Mouse (Mus musculus): ENCODE data around the gene Mrps18b. TPM values are rescaled to one million over a fixed set of nuclear protein-coding genes. Genes with fewer than 3 reads are reported as not detected.

Gene Mrps18b
- polyA plus RNA-seq, 1 experiment: 69.7 TPM

DNA sequence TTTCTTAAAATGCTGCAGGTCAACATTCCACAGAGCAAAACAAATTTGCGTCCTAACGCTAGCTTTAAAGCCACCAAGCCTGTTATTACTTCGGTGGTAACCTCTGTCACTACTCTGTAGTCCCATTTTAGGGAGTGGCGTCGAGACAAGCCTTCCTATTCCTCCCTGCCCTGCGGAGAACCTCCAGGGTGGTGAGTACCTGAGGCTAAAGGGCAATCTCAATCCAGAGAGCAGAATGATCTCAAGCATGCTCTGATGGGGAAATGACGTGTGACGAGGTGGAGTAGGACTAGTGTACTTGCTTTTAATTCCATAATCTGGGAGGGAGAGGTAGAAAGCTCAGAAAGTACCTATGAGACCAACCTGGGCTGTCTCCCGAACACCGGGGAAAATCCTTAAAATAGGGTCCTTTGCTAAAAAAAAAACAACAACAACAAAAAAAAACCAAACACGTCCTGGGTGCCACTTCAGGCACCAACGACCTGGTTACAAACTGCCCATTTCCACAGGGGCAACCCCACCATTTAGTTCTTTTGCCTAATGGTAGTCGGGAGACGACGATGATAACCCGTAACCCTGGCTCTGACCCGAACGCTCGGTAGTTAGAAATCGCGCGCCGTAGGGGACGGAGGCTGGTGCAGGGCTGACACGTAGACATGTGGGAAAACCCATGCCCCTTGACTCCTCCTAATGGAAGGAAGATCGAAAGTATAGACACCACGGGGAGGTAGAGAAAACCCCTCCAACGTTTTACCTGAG is 472 bp downstream of the Mrps18b start:
- H3K27me3 ChIP-seq (ENCODE audit: control insufficient read depth, insufficient read depth, low read length): no peaks in the 10 kb centered on the region
- no peak for TF ChIP-seq POLR2A (IDR thresholded peaks at IDR 0.05; ENCODE audit: control insufficient read depth, extremely low read depth, insufficient read depth, low read length, poor library complexity)
- TF ChIP-seq CTCF (IDR thresholded peaks at IDR 0.05; ENCODE audit: borderline replicate concordance, control insufficient read depth, extremely low read depth, insufficient read depth, low read length, poor library complexity): no peak
- peaks cover 10% of the 10 kb centered on the region for H3K4me1 ChIP-seq (replicated peaks; ENCODE audit: control insufficient read depth, insufficient read depth, low read length)
- peak overlapping the region; percentile 45; the same call in 1 of the 2 replicates for H3K27ac ChIP-seq (ENCODE audit: control insufficient read depth, insufficient read depth, low read length)
- 2% methylated on average over 28 of the region's 28 CpGs for WGBS
- peaks cover 10% of the 10 kb centered on the region for H3K36me3 ChIP-seq (ENCODE audit: control insufficient read depth, insufficient read depth, low read length)
- H3K4me3 ChIP-seq (ENCODE audit: control insufficient read depth, insufficient read depth, low read length): peak overlapping the region; percentile 50
- DNase-seq: no peak

DNA sequence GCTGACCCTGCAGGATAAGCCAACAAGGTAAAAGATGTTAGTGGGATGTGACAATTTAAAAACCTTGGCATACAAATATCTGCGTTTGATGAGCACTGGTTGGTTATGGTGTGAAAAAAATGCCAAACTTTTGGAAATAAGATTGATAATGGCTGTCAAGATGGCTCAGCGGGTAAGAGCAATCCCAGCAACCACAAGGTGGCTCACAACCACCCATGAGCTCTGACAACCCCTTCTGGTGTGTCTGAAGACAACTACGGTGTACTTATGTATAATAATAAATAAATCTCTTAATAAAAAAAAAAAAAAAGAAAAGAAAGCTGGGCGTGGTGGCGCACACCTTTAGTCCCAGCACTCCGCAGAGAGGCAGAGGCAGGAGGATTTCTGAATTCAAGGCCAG is 1.2 kb downstream of the Mrps18b start:
- no peaks in the 10 kb centered on the region for H3K27me3 ChIP-seq (ENCODE audit: control insufficient read depth, insufficient read depth, low read length)
- peaks cover 13% of the 10 kb centered on the region for H3K4me1 ChIP-seq (replicated peaks; ENCODE audit: control insufficient read depth, insufficient read depth, low read length)
- DNase-seq: no peak
- WGBS: 74% methylated on average over 6 of the region's 6 CpGs
- peaks cover 10% of the 10 kb centered on the region for H3K36me3 ChIP-seq (ENCODE audit: control insufficient read depth, insufficient read depth, low read length)
- no peak overlapping the region for H3K4me3 ChIP-seq (ENCODE audit: control insufficient read depth, insufficient read depth, low read length)
- no peak overlapping the region for H3K27ac ChIP-seq (ENCODE audit: control insufficient read depth, insufficient read depth, low read length)
- TF ChIP-seq CTCF (IDR thresholded peaks at IDR 0.05; ENCODE audit: borderline replicate concordance, control insufficient read depth, extremely low read depth, insufficient read depth, low read length, poor library complexity): no peak

DNA sequence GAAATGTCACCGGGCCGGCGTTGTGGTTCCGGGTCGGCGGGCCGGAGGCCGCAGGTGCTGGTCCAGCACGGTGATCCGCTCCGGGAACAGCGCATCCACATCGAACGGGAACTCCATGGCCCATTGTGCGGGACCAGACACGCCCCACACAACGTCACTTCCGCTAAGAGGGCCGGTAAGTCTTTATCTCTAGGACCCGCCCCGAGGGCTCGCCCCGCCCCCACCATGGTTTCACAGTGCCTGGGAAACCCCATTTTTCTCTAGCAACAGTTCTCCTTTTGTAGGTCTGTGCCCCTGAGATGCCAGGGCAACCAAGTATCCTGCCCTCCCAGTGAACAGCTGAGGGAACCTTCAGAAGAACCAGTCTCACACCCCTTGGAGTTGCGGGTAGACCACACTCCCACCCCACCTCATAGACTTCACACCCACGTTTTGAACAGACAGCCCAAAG is 6.2 kb downstream of the Mrps18b start, which contains the start of gene Atat1:
TSS of gene Atat1 (minus strand) at position 157 of the 451 bp plus-strand sequence.
- WGBS: 1% methylated on average over 25 of the region's 25 CpGs
- peak; percentile 95 for DNase-seq
- no peaks in the 10 kb centered on the region for H3K36me3 ChIP-seq (ENCODE audit: control insufficient read depth, insufficient read depth, low read length)
- peak within 1 kb of the TSS; percentile 83 for H3K27ac ChIP-seq (ENCODE audit: control insufficient read depth, insufficient read depth, low read length)
- no peaks in the 10 kb centered on the region for H3K27me3 ChIP-seq (ENCODE audit: control insufficient read depth, insufficient read depth, low read length)
- H3K4me1 ChIP-seq (replicated peaks; ENCODE audit: control insufficient read depth, insufficient read depth, low read length): peaks cover 11% of the 10 kb centered on the region
- H3K4me3 ChIP-seq (ENCODE audit: control insufficient read depth, insufficient read depth, low read length): peak within 1 kb of the TSS; percentile 76
- TF ChIP-seq POLR2A (IDR thresholded peaks at IDR 0.05; ENCODE audit: control insufficient read depth, extremely low read depth, insufficient read depth, low read length, poor library complexity) (no peak), CTCF (IDR thresholded peaks at IDR 0.05; ENCODE audit: borderline replicate concordance, control insufficient read depth, extremely low read depth, insufficient read depth, low read length, poor library complexity) (no peak)

DNA sequence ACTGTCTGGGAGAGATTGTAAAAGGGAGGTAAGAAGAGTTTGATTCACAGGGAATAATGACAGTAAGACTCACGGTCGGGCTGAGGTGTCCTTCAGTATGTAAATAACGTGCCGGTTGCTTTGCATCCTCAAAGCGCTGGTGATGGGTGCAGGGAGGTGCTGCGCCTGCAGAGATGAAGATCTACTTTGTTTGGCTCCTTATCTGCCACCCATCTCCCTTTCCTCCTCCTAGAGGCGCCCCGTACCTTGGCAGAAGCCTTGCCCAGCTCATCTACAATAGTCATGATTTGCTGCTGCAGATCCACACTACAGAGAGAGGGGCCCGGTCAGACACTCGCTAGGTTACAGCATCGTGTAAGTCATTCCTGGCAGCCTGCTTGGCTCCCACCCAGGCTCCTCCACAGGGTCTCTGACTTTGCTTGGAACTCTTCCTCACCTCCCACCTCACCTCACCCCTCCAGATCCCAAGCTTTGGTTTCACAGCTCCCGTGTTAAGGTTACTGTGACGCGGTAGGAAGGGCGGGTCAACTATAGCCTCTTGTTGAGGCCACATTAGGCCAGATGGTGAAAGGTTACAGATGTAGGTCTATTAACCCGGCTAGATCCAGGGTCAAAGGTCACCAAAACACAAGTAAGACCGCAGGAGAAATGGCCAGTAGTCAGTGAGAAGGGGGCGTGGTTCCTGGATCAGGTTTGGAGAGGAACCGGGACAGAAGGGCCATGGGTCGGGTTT is 6.8 kb downstream of the Mrps18b start:
- no peak overlapping the region for H3K27ac ChIP-seq (ENCODE audit: control insufficient read depth, insufficient read depth, low read length)
- no peaks in the 10 kb centered on the region for H3K36me3 ChIP-seq (ENCODE audit: control insufficient read depth, insufficient read depth, low read length)
- TF ChIP-seq POLR2A (IDR thresholded peaks at IDR 0.05; ENCODE audit: control insufficient read depth, extremely low read depth, insufficient read depth, low read length, poor library complexity) (no peak), CTCF (IDR thresholded peaks at IDR 0.05; ENCODE audit: borderline replicate concordance, control insufficient read depth, extremely low read depth, insufficient read depth, low read length, poor library complexity) (no peak)
- H3K27me3 ChIP-seq (ENCODE audit: control insufficient read depth, insufficient read depth, low read length): no peaks in the 10 kb centered on the region
- H3K4me1 ChIP-seq (replicated peaks; ENCODE audit: control insufficient read depth, insufficient read depth, low read length): peaks cover 12% of the 10 kb centered on the region
- no peak for DNase-seq
- WGBS: 27% methylated on average over 20 of the region's 20 CpGs
- peak overlapping the region; percentile 76 for H3K4me3 ChIP-seq (ENCODE audit: control insufficient read depth, insufficient read depth, low read length)

GRCm38 (mm10) chr17:35907609-35908008 is 8.6 kb downstream of the Mrps18b start:
- Histone ChIP-seq H3K27ac (ENCODE audit: control insufficient read depth, insufficient read depth, low read length) (no peak overlapping the region), H3K27me3 (ENCODE audit: control insufficient read depth, insufficient read depth, low read length) (no peaks in the 10 kb centered on the region), H3K4me1 (replicated peaks; ENCODE audit: control insufficient read depth, insufficient read depth, low read length) (peaks cover 24% of the 10 kb centered on the region), H3K4me3 (ENCODE audit: control insufficient read depth, insufficient read depth, low read length) (no peak overlapping the region), H3K36me3 (ENCODE audit: control insufficient read depth, insufficient read depth, low read length) (no peaks in the 10 kb centered on the region)
- WGBS: 47% methylated on average over 2 of the region's 2 CpGs
- no peak for DNase-seq
- TF ChIP-seq CTCF (IDR thresholded peaks at IDR 0.05; ENCODE audit: borderline replicate concordance, control insufficient read depth, extremely low read depth, insufficient read depth, low read length, poor library complexity) (no peak), POLR2A (IDR thresholded peaks at IDR 0.05; ENCODE audit: control insufficient read depth, extremely low read depth, insufficient read depth, low read length, poor library complexity) (no peak)

DNA sequence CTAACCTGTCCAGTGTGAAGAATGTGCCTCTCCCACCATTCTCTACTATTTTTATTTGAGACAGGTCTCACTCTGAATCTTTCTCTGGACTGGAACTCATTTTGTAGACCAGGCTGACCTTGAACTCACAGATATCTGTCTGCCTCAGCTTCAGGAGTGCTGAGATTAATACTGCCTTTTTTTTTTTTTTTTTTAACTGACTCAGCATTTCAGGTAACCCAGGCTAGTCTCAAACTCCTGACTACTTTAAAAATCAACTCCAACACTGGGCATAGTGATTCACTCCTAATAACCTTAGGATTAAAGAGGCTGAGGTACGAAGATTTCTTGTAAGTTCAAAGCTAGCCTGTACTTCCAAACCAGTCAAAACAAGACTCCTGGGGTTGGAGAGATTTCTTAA is 10.6 kb downstream of the Mrps18b start:
- TF ChIP-seq POLR2A (IDR thresholded peaks at IDR 0.05; ENCODE audit: control insufficient read depth, extremely low read depth, insufficient read depth, low read length, poor library complexity) (no peak), CTCF (IDR thresholded peaks at IDR 0.05; ENCODE audit: borderline replicate concordance, control insufficient read depth, extremely low read depth, insufficient read depth, low read length, poor library complexity) (no peak)
- no peak overlapping the region for H3K4me3 ChIP-seq (ENCODE audit: control insufficient read depth, insufficient read depth, low read length)
- no peak for DNase-seq
- no peak overlapping the region for H3K27ac ChIP-seq (ENCODE audit: control insufficient read depth, insufficient read depth, low read length)
- no peaks in the 10 kb centered on the region for H3K27me3 ChIP-seq (ENCODE audit: control insufficient read depth, insufficient read depth, low read length)
- H3K4me1 ChIP-seq (replicated peaks; ENCODE audit: control insufficient read depth, insufficient read depth, low read length): peaks cover 22% of the 10 kb centered on the region
- 100% methylated on average over 1 of the region's 1 CpGs for WGBS
- no peaks in the 10 kb centered on the region for H3K36me3 ChIP-seq (ENCODE audit: control insufficient read depth, insufficient read depth, low read length)
